Mouse (Mus musculus): ENCODE measurements around the gene Mdp1. TPM values are rescaled to one million over a fixed set of nuclear protein-coding genes. Genes with fewer than 3 reads are reported as not detected.
A peak's percentile ranks its signal among the peaks of the same experiment; 100 is the strongest.

Gene Mdp1
- polyA plus RNA-seq, 1 experiment: 20.1 TPM

DNA sequence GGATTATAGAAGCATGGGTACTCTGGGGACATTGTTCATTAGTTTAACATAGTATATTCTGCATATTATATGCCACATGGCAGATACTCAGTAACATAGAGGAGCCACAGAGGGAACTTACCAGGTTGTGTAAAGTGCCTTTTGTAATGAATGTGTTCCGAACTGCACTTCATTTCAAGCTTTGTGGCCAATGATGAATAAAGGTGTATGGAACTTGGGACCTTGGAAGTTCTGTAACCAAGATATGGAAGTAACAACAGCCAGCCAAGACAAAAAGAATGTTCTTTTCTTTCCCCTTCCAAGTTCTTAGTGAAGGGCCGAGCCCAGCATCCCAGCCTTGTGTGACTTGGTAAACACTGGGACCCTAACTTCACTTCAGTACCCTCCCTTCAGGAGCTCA, 10.4 kb downstream of the Mdp1 start, which contains the start of gene Tssk4:
Tssk4 (plus strand) TSS at position 301 of the 400 bp plus-strand sequence.
- H3K27me3 ChIP-seq (replicated peaks): peaks cover 5% of the 10 kb centered on the region
- TF ChIP-seq FLI1 (IDR thresholded peaks at IDR 0.05; ENCODE audit: low read length) (no peak), GATA1 (IDR thresholded peaks at IDR 0.05; ENCODE audit: borderline replicate concordance, low read length) (no peak)
- no peaks in the 10 kb centered on the region for H3K9me3 ChIP-seq
- peaks cover 19% of the 10 kb centered on the region for H3K36me3 ChIP-seq (replicated peaks; ENCODE audit: low read length)
- peaks cover 21% of the 10 kb centered on the region for H3K4me1 ChIP-seq
- no peak within 1 kb of the TSS for H3K4me3 ChIP-seq (replicated peaks)

DNA sequence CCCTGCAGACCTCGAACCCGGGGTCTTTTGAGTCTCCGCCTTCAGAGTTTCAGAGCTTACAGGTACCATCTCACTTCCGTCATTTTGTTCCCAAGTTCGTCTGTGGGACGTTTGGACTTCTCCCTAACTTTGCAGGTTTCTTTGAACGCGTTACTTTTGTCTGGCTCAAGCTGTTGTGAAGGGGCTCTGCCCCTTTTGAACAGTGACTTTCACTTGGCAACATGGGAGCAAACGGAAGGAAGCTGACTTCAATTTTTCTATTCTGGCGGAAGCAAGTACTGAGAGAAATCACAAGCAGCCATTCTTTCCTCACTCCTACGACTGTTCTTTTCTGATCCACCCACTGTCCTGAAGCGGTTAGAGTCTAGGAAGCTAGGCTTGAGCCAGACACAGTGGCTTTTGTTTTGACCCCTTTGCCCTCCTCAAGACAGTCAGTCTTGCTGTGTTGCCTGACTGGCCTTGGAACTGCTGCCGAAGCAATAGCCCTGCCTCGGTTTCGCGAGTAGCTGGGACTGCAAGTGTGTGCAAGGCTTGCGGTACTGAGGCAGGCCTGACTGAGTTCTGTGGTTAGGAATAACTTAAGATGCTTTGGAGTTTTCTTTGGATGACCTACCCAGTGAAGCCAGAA, 15.9 kb downstream of the Mdp1 start:
- Histone ChIP-seq H3K27me3 (replicated peaks) (no peaks in the 10 kb centered on the region), H3K4me1 (peaks cover 56% of the 10 kb centered on the region), H3K9me3 (no peaks in the 10 kb centered on the region), H3K36me3 (replicated peaks; ENCODE audit: low read length) (peaks cover 44% of the 10 kb centered on the region), H3K4me3 (replicated peaks) (peak overlapping the region; percentile 91)
- TF ChIP-seq GATA1 (IDR thresholded peaks at IDR 0.05; ENCODE audit: borderline replicate concordance, low read length) (no peak), FLI1 (IDR thresholded peaks at IDR 0.05; ENCODE audit: low read length) (no peak)

- peaks cover 55% of the 10 kb centered on the region for H3K36me3 ChIP-seq (replicated peaks; ENCODE audit: low read length)
- TF ChIP-seq GATA1 (IDR thresholded peaks at IDR 0.05; ENCODE audit: borderline replicate concordance, low read length) (no peak), FLI1 (IDR thresholded peaks at IDR 0.05; ENCODE audit: low read length) (peak; percentile 40; the same call in 1 of the 2 replicates)
- peak within 1 kb of the TSS; percentile 96 for H3K4me3 ChIP-seq (replicated peaks)
- peaks cover 53% of the 10 kb centered on the region for H3K4me1 ChIP-seq
- no peaks in the 10 kb centered on the region for H3K27me3 ChIP-seq (replicated peaks)
- H3K9me3 ChIP-seq: no peaks in the 10 kb centered on the region
These were observed 17.0 kb downstream of the Mdp1 start, which contains the start of gene Tm9sf1 for GRCm38 (mm10) chr14:55643060-55643907. Gene Tm9sf1 (minus strand): TSS chr14:55643806.

DNA sequence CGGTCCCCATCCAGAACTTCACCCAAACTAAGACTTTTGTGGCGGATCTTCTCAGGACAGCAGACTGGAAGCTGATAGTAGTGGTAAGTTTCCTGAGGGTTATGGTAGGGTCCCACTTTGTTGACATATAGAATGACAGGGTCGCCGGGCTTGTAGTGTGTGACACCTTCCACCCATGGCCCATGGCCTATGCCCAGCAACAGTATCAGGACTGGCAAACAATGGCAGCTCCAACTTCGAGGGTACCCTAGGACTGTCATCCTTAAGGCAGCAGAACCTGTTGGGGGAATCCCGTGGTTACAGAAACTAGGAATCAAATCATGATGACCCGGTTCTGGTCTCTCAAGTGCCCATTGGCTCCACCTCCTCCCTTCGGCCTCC, 17.6 kb downstream of the Mdp1 start:
- H3K4me3 ChIP-seq (replicated peaks): peak overlapping the region; percentile 96
- no peak for TF ChIP-seq GATA1 (IDR thresholded peaks at IDR 0.05; ENCODE audit: borderline replicate concordance, low read length)
- TF ChIP-seq FLI1 (IDR thresholded peaks at IDR 0.05; ENCODE audit: low read length): no peak
- H3K27me3 ChIP-seq (replicated peaks): no peaks in the 10 kb centered on the region
- no peaks in the 10 kb centered on the region for H3K9me3 ChIP-seq
- H3K4me1 ChIP-seq: peaks cover 57% of the 10 kb centered on the region
- peaks cover 61% of the 10 kb centered on the region for H3K36me3 ChIP-seq (replicated peaks; ENCODE audit: low read length)

DNA sequence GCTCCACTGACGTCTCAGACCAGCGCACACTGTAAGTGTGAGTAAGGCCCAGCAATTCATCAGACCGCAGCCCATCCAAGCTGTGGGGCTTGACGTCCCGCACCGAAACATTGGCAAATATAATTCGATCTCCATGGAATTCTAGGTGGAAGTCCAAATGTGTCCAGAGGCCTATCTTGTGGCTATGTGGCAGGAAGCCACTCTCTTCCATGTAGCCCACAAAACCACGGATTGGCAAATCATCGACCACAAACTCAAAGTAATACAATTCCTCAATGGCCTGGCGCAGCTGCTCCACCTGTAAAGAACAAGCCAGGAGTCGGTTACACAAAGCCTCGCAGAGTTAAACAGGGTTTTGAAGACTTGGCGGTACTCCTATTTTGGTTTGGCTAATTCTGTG, 19.0 kb downstream of the Mdp1 start:
- Histone ChIP-seq H3K4me3 (replicated peaks) (no peak overlapping the region), H3K9me3 (no peaks in the 10 kb centered on the region), H3K27me3 (replicated peaks) (no peaks in the 10 kb centered on the region), H3K36me3 (replicated peaks; ENCODE audit: low read length) (peaks cover 60% of the 10 kb centered on the region), H3K4me1 (peaks cover 61% of the 10 kb centered on the region)
- no peak for TF ChIP-seq GATA1 (IDR thresholded peaks at IDR 0.05; ENCODE audit: borderline replicate concordance, low read length)
- no peak for TF ChIP-seq FLI1 (IDR thresholded peaks at IDR 0.05; ENCODE audit: low read length)

DNA sequence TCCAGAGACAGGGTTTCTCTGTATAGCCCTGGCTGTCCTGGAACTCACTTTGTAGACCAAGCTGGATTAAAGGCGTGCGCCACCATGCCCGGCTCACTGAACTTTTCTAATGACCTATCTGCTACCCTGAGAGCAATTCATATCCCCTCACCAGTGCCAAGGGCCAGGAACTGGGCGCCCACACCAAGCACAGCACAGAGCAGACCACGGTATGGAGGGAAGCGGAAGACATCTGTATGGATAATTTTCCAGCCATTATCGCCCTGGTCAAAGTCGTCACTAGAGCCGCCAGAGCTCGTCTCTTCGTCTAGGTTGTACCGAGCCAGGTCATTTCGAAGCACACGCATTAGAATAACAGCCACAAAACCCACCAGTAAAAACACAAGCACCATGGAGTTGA, 19.5 kb downstream of the Mdp1 start:
- no peak overlapping the region for H3K4me3 ChIP-seq (replicated peaks)
- H3K9me3 ChIP-seq: no peaks in the 10 kb centered on the region
- TF ChIP-seq GATA1 (IDR thresholded peaks at IDR 0.05; ENCODE audit: borderline replicate concordance, low read length) (no peak), FLI1 (IDR thresholded peaks at IDR 0.05; ENCODE audit: low read length) (no peak)
- peaks cover 61% of the 10 kb centered on the region for H3K4me1 ChIP-seq
- H3K36me3 ChIP-seq (replicated peaks; ENCODE audit: low read length): peaks cover 60% of the 10 kb centered on the region
- H3K27me3 ChIP-seq (replicated peaks): no peaks in the 10 kb centered on the region

GRCm38 (mm10) chr14:55637795-55638194, 22.5 kb downstream of the Mdp1 start, which contains the start of gene Gm49378:
Gene Gm49378 (minus strand): TSS chr14:55637895.
- Histone ChIP-seq H3K27me3 (replicated peaks) (no peaks in the 10 kb centered on the region), H3K9me3 (no peaks in the 10 kb centered on the region), H3K4me3 (replicated peaks) (peak within 1 kb of the TSS; percentile 14), H3K4me1 (peaks cover 63% of the 10 kb centered on the region), H3K36me3 (replicated peaks; ENCODE audit: low read length) (peaks cover 74% of the 10 kb centered on the region)
- no peak for TF ChIP-seq GATA1 (IDR thresholded peaks at IDR 0.05; ENCODE audit: borderline replicate concordance, low read length)

DNA sequence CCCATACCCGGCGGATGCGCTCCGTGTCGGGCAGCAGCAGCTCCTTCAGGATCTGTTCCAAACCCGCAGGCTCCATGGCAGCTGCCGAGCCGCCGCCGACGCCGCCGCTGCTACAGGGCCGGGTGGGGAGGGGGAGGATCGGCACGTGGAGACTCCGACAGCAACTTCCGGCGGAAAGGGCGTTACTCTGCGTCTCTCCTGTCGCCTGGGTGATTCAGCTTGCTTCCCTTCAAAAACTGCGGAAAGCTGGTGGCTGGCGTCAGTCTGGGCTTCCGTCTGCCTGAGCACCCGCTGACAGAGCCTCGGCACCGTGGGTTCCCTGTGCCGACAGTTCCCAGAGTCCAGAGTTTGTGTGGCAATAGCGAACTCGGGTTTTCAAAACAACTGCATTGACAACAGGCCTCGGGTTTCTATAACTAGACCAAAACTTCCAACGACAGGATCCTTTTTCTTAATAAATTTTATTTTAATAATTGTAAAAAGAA, 24.7 kb downstream of the Mdp1 start, which contains the start of gene Ipo4:
Ipo4 (minus strand) TSS at position 435 of the 485 bp plus-strand sequence.
- H3K27me3 ChIP-seq (replicated peaks): no peaks in the 10 kb centered on the region
- no peak for TF ChIP-seq FLI1 (IDR thresholded peaks at IDR 0.05; ENCODE audit: low read length)
- TF ChIP-seq GATA1 (IDR thresholded peaks at IDR 0.05; ENCODE audit: borderline replicate concordance, low read length): no peak
- H3K4me1 ChIP-seq: peaks cover 42% of the 10 kb centered on the region
- H3K9me3 ChIP-seq: no peaks in the 10 kb centered on the region
- H3K36me3 ChIP-seq (replicated peaks; ENCODE audit: low read length): peaks cover 84% of the 10 kb centered on the region
- peak within 1 kb of the TSS; percentile 98 for H3K4me3 ChIP-seq (replicated peaks)

DNA sequence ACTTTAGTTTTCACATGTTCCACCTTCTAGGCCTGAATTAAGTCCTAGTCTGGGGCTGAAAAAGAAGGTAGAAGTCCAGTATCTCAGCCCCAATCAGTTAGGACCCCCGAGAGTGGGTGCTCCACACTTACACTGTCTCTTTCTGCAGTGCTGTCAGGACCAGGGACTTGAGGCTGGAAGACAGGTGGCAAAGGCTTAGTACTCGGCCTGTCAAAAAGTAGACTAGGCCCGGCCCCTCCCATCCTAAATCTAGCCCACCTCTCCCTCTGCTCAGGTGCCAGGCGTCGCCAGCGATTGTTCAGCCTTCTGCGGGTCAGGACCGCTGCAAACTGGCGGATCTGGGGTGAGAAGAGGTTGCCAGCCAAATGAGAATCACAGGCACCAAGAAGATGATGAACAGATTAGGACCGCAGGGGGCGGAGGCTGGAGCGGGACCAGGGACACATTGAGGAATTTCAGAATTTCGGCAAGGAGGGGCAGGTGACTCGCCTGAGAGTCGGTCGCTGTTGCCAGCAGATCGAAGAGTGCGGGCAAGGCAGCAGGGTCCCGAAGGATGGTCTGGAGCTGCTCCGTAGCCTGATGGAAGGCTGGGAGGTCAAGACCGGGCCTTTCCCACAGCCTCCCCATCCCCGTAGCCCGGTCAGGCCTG, 25.3 kb downstream of the Mdp1 start:
- H3K4me1 ChIP-seq: peaks cover 37% of the 10 kb centered on the region
- peaks cover 84% of the 10 kb centered on the region for H3K36me3 ChIP-seq (replicated peaks; ENCODE audit: low read length)
- TF ChIP-seq GATA1 (IDR thresholded peaks at IDR 0.05; ENCODE audit: borderline replicate concordance, low read length): no peak
- no peak for TF ChIP-seq FLI1 (IDR thresholded peaks at IDR 0.05; ENCODE audit: low read length)
- peak overlapping the region; percentile 98 for H3K4me3 ChIP-seq (replicated peaks)
- H3K27me3 ChIP-seq (replicated peaks): no peaks in the 10 kb centered on the region
- no peaks in the 10 kb centered on the region for H3K9me3 ChIP-seq
